Mouse (Mus musculus): Measurements from ENCODE around the gene Afg3l1. TPM values are rescaled to one million over a fixed set of nuclear protein-coding genes. Genes with fewer than 3 reads are reported as not detected.
"Not testable (repeated sequence)": the region's sequence is repeated elsewhere in the genome, so short reads cannot be mapped to it uniquely, and the experiment has no call there.

Gene Afg3l1
- polyA plus RNA-seq, 1 experiment from 2014 or later: 47.3 TPM

DNA sequence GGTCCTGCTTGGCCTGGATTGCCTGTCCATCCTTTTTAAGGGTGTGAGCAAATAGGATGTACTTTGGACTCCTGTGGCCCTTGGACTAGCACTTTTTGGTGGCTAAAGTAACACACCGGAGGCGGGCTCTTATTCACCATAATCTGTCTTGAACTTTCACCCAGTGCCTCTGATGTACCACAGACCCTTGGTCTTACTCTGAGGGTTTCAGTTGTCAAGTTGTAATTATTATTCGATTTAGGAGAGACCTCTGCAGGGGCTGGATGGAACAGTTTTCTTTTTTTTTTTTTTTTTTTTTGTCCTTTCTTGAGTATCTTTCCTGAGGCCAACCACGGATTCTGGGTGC, 34.2 kb upstream of the Afg3l1 start:
- WGBS: 41% methylated on average over 4 of the region's 4 CpGs
- ATAC-seq (ENCODE audit: low FRiP score): no peak

DNA sequence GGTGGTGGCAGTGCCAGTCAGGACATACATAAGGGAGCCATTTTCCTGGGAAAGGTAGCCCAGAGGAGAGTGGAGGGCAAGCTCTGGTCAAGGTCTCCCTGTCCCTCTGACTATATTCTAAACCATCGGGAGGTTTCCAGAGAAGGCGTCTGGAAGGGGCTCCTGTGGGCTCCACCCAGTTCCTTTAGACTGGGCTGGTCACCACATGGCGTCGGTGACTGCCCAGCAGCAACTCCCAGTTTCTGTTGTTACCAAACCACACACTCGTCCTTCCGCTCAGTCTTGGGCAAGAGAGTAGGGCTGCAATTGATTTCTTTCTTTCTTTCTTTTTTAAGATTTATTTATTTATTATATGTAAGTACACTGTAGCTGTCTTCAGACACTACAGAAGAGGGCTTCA, 33.6 kb upstream of the Afg3l1 start:
- no peak overlapping the region for H3K27ac ChIP-seq (replicated peaks)
- H3K9me3 ChIP-seq (replicated peaks): no peaks in the 10 kb centered on the region
- peak overlapping the region; percentile 68 for H3K4me2 ChIP-seq
- ATAC-seq (ENCODE audit: low FRiP score): no peak
- peak overlapping the region; percentile 81; the same call in 1 of the 2 replicates for H3K9ac ChIP-seq (replicated peaks)
- WGBS: 93% methylated on average over 6 of the region's 6 CpGs
- no peaks in the 10 kb centered on the region for H3K27me3 ChIP-seq (replicated peaks)
- H3K4me1 ChIP-seq: peaks cover 11% of the 10 kb centered on the region
- H3K4me3 ChIP-seq (replicated peaks): peak overlapping the region; percentile 69; the same call in 1 of the 2 replicates
- H3K36me3 ChIP-seq: peaks cover 2% of the 10 kb centered on the region; the same call in 1 of the 2 replicates

More for the DNA sequence above, 34.2 kb upstream of the Afg3l1 start:
- Histone ChIP-seq H3K36me3 (no peaks in the 10 kb centered on the region), H3K4me2 (peak overlapping the region; percentile 68), H3K9ac (replicated peaks) (peak overlapping the region; percentile 81), H3K27ac (replicated peaks) (peak overlapping the region; percentile 87), H3K4me1 (peaks cover 11% of the 10 kb centered on the region), H3K4me3 (replicated peaks) (peak overlapping the region; percentile 69), H3K9me3 (replicated peaks) (no peaks in the 10 kb centered on the region), H3K27me3 (replicated peaks) (no peaks in the 10 kb centered on the region)

DNA sequence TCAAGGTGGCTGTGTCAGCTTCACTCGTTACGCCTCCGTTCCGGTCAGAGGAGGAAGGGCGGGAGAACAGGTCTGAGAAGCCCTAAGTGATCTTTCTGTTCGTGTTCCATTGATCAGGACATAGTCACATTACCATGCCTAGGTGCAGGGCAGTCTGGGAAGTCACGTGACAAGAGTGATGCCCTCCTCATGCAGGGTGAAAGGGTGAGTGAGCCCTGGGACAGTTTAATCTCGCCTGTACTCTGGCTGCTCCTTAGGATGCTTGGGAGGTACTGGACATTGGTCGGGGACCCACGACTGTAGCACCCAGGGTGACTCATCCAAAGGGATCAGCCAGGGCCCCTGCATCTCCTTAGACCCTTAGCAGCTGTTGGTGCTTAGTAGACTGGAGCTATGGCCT, 31.7 kb upstream of the Afg3l1 start:
- Histone ChIP-seq H3K27me3 (replicated peaks) (no peaks in the 10 kb centered on the region), H3K4me3 (replicated peaks) (no peak overlapping the region), H3K27ac (replicated peaks) (no peak overlapping the region), H3K9me3 (replicated peaks) (no peaks in the 10 kb centered on the region), H3K9ac (replicated peaks) (no peak overlapping the region), H3K4me1 (peaks cover 11% of the 10 kb centered on the region), H3K4me2 (no peak overlapping the region), H3K36me3 (peaks cover 17% of the 10 kb centered on the region)
- WGBS: 86% methylated on average over 10 of the region's 10 CpGs
- ATAC-seq (ENCODE audit: low FRiP score): no peak

DNA sequence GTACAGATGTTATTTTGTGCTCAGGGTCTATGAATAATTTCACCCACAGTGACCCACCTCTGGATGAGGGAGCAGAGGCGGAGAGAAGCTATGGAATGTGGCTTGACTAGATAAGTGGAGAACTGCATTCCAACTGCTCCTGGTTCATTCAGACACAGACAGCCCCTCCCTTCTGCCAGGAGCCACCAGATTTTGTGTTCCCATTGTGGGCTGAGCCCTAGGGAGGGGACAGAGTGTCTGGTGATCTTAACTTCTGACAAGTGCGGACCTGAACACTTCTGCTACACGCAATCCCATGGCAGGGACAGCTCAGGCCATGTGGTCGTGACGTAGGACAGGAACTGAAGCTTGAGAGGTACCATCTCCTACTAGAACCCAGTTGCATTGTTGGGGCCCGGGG, 30.9 kb upstream of the Afg3l1 start:
- H3K9me3 ChIP-seq (replicated peaks): no peaks in the 10 kb centered on the region
- no peak overlapping the region for H3K9ac ChIP-seq (replicated peaks)
- no peak overlapping the region for H3K4me3 ChIP-seq (replicated peaks)
- WGBS: 93% methylated on average over 6 of the region's 6 CpGs
- H3K27ac ChIP-seq (replicated peaks): no peak overlapping the region
- H3K27me3 ChIP-seq (replicated peaks): no peaks in the 10 kb centered on the region
- H3K36me3 ChIP-seq: peaks cover 23% of the 10 kb centered on the region
- no peak for ATAC-seq (ENCODE audit: low FRiP score)
- H3K4me1 ChIP-seq: peaks cover 11% of the 10 kb centered on the region
- no peak overlapping the region for H3K4me2 ChIP-seq

DNA sequence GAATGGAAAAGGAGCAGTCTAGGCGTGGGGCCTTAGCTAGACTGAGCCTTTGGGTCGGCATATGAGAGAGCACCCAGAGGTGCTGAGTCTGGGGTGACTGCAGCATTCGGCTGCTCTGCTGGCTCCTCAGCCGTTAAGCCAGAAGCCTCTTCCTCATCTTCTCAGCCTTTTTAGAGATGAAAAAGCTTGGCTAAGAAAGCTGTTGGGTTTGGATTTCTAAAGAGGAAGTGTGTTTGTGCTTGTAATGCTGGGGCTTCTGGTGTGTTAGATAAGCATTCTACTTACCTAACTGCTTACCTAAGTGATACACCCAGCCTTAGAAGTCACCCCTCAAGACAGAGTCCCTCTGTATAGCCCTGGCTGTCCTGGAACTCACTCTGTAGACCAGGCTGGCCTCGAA, 26.9 kb upstream of the Afg3l1 start:
- H3K4me1 ChIP-seq: no peaks in the 10 kb centered on the region
- no peak overlapping the region for H3K9ac ChIP-seq (replicated peaks)
- no peak overlapping the region for H3K4me3 ChIP-seq (replicated peaks)
- no peak for ATAC-seq (ENCODE audit: low FRiP score)
- H3K9me3 ChIP-seq (replicated peaks): no peaks in the 10 kb centered on the region
- no peak overlapping the region for H3K27ac ChIP-seq (replicated peaks)
- H3K27me3 ChIP-seq (replicated peaks): no peaks in the 10 kb centered on the region
- no peak overlapping the region for H3K4me2 ChIP-seq
- peaks cover 58% of the 10 kb centered on the region for H3K36me3 ChIP-seq
- WGBS: 91% methylated on average over 5 of the region's 5 CpGs

DNA sequence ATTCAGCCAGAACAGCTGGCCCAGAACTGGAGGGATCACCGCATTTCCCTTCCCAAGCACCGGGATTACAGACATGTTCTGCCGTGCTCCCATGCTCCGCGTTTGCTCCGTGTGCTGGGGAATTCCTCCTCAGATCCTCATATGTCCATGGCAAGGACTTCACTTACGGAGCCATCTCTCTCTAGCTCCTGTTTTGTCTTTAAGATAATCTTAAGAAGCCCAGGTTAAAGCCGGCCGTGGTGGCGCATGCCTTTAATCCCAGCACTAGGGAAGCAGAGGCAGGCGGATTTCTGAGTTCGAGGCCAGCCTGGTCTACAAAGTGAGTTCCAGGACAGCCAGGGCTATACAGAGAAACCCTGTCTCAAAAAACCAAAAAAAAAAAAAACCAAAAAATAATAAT, 26.0 kb upstream of the Afg3l1 start:
- H3K27me3 ChIP-seq (replicated peaks); H3K4me3 ChIP-seq (replicated peaks); H3K4me2 ChIP-seq; ATAC-seq (ENCODE audit: low FRiP score); H3K27ac ChIP-seq (replicated peaks); H3K9ac ChIP-seq (replicated peaks); H3K4me1 ChIP-seq; H3K9me3 ChIP-seq (replicated peaks): not testable (repeated sequence)
- WGBS: 95% methylated on average over 12 of the region's 12 CpGs
- H3K36me3 ChIP-seq: peaks cover 66% of the 10 kb centered on the region

DNA sequence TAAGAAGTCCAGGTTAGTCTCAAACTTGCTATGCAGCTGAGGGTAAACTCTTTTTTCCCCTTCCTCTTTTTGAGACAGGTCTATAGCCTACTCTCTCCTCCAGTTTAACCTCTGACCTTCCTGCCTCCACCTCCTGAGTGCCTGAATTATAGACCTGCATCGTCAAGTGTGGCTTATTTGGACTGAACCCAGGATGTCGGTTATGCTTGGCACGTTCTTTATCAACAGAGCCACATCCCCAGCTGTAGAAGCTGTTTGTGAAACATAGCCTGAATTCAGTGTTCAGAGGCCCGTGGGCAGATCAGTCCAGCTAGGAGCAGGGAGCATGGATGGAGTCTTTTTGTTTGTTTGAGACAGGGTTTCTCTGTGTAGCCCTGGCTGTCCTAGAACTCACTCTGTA, 25.6 kb upstream of the Afg3l1 start:
- 92% methylated on average over 4 of the region's 4 CpGs for WGBS
- ATAC-seq (ENCODE audit: low FRiP score): no peak
- no peak overlapping the region for H3K4me3 ChIP-seq (replicated peaks)
- H3K27me3 ChIP-seq (replicated peaks): no peaks in the 10 kb centered on the region
- H3K9me3 ChIP-seq (replicated peaks): no peaks in the 10 kb centered on the region
- H3K4me1 ChIP-seq: no peaks in the 10 kb centered on the region
- H3K4me2 ChIP-seq: no peak overlapping the region
- H3K9ac ChIP-seq (replicated peaks): no peak overlapping the region
- no peak overlapping the region for H3K27ac ChIP-seq (replicated peaks)
- peaks cover 70% of the 10 kb centered on the region for H3K36me3 ChIP-seq

DNA sequence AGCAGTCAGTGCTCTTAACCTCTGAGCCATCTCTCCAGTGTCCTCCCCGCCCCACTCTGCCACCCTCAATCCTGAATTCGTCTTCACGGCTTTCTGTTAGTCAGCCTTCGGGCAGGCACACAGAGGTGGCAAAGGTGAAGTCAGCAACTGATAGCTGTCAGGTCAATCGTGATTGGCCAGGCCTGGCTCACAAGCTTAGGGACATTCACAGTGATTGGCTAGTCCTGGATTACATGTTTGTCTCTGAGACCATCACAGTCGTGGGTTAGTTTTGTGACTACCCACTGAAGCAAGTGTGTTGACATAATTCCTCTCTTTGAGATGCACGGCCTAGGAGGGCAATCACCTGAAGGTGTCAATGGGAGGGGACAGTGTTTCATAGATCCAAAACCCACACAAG, 24.4 kb upstream of the Afg3l1 start:
- H3K27me3 ChIP-seq (replicated peaks): no peaks in the 10 kb centered on the region
- WGBS: 85% methylated on average over 7 of the region's 7 CpGs
- H3K4me2 ChIP-seq: no peak overlapping the region
- no peaks in the 10 kb centered on the region for H3K9me3 ChIP-seq (replicated peaks)
- H3K27ac ChIP-seq (replicated peaks): no peak overlapping the region
- no peak overlapping the region for H3K4me3 ChIP-seq (replicated peaks)
- H3K36me3 ChIP-seq: peaks cover 81% of the 10 kb centered on the region
- H3K9ac ChIP-seq (replicated peaks): no peak overlapping the region
- H3K4me1 ChIP-seq: no peaks in the 10 kb centered on the region
- ATAC-seq (ENCODE audit: low FRiP score): no peak

DNA sequence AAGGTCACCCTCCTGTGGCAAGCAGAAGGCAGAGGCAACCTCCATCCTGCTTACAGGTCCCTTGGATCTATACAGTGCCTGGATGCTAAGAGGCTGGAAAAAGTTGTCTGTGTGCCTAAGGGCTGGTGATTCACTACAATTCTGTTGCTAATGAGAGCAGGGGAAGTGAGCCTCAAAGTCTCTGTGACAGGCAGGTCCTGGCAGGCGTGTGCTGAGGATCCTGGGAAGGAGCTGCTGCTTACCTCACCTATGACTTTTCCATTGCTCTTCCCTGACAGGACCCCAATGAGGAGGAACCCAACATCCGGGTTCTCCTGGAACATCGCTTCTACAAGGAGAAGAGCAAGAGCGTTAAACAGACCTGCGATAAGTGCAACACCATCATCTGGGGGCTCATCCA, 23.8 kb upstream of the Afg3l1 start:
- no peak overlapping the region for H3K9ac ChIP-seq (replicated peaks)
- no peak overlapping the region for H3K4me2 ChIP-seq
- no peak for ATAC-seq (ENCODE audit: low FRiP score)
- H3K27ac ChIP-seq (replicated peaks): no peak overlapping the region
- 94% methylated on average over 5 of the region's 5 CpGs for WGBS
- H3K4me3 ChIP-seq (replicated peaks): no peak overlapping the region
- no peaks in the 10 kb centered on the region for H3K9me3 ChIP-seq (replicated peaks)
- H3K36me3 ChIP-seq: peaks cover 87% of the 10 kb centered on the region
- no peaks in the 10 kb centered on the region for H3K27me3 ChIP-seq (replicated peaks)
- no peaks in the 10 kb centered on the region for H3K4me1 ChIP-seq

DNA sequence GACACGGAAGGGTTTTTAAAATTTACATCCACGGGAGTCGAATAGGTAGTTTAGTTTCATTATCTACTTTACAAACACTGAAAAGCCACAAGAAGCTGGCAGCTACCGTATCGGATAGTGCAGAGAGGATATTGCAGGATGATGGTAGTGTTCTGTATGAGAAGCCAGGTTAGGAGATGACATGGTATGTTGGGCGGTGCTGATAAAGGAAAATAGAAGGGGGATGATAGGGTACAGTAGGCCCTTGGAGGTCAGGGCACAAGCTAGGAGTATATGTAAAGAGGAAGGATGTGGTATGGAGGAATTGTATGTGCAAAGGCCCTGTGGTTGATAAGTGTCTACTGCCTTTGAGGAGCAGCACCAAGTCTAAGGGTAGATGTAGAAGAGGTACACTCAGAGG, 23.1 kb upstream of the Afg3l1 start:
- WGBS: 95% methylated on average over 6 of the region's 6 CpGs
- Histone ChIP-seq H3K9ac (replicated peaks) (no peak overlapping the region), H3K9me3 (replicated peaks) (no peaks in the 10 kb centered on the region), H3K4me3 (replicated peaks) (no peak overlapping the region), H3K27me3 (replicated peaks) (no peaks in the 10 kb centered on the region), H3K4me2 (no peak overlapping the region), H3K36me3 (peaks cover 87% of the 10 kb centered on the region), H3K4me1 (no peaks in the 10 kb centered on the region), H3K27ac (replicated peaks) (no peak overlapping the region)
- ATAC-seq (ENCODE audit: low FRiP score): no peak

DNA sequence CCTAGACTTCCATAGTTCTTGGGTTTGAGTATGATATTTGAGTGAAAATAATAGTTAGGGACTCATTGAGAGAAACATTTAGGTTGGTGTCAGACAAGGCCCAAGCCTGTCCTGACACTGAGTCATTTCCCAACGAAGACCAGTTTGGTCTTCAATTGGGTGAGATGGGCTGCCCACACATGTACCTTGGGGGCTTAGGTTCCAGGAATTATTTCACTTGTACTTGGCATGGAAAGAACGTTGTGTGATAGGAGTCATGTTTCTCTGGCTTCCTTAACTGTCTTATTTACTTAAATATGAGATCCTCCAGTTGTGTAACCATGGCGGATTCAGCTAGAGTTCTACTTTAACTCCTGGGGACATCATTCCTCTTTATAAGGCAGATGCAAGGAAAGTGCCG, 14.1 kb upstream of the Afg3l1 start:
- no peaks in the 10 kb centered on the region for H3K4me1 ChIP-seq
- H3K9ac ChIP-seq (replicated peaks): no peak overlapping the region
- 90% methylated on average over 4 of the region's 4 CpGs for WGBS
- H3K27ac ChIP-seq (replicated peaks): no peak overlapping the region
- H3K9me3 ChIP-seq (replicated peaks): no peaks in the 10 kb centered on the region
- H3K36me3 ChIP-seq: peaks cover 49% of the 10 kb centered on the region
- no peaks in the 10 kb centered on the region for H3K27me3 ChIP-seq (replicated peaks)
- no peak overlapping the region for H3K4me3 ChIP-seq (replicated peaks)
- no peak for ATAC-seq (ENCODE audit: low FRiP score)
- no peak overlapping the region for H3K4me2 ChIP-seq

DNA sequence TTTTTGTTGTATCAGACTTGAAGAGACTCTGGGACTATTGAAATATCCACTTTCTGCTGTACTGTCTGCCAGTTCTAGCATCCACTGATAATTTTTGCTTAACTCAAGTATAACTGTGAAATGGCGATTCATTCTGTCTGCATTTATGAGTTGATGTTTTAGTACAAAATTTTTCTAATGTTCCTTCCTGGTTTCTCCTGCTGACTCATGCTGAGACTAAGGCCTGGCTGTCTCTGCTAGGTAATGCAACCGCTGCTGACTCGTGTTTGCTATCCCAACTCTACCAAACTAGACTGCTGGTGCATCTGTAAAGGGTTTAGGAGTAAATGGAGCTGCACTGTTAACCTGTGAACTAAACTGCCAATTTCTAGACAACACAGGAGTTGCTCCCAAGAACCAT, 10.2 kb upstream of the Afg3l1 start:
- Histone ChIP-seq H3K36me3 (peaks cover 16% of the 10 kb centered on the region), H3K9me3 (replicated peaks) (no peaks in the 10 kb centered on the region), H3K4me3 (replicated peaks) (no peak overlapping the region), H3K4me1 (no peaks in the 10 kb centered on the region), H3K9ac (replicated peaks) (no peak overlapping the region), H3K27ac (replicated peaks) (no peak overlapping the region), H3K27me3 (replicated peaks) (no peaks in the 10 kb centered on the region), H3K4me2 (no peak overlapping the region)
- no peak for ATAC-seq (ENCODE audit: low FRiP score)
- 80% methylated on average over 3 of the region's 3 CpGs for WGBS

DNA sequence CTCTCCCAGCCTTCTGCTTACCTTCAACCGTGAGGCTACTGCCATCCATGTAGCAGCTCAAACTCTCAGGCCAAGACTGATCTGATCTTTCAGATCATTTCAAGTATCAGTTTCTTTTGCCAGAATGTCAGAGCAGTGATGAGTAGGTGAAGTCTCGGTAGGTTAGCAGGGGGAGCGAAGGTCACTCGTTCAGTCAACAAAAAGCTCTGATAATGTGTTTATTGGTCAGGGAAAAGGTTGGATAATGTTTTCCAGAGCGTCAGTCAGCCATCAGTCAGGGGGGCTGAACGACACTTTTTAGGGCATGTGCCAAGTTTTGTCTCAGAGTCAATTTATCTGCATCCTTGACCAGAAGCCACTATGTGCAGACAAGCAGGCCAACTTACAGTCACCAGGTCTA, 4.7 kb upstream of the Afg3l1 start:
- H3K4me2 ChIP-seq; ATAC-seq (ENCODE audit: low FRiP score); H3K4me3 ChIP-seq (replicated peaks); H3K27ac ChIP-seq (replicated peaks); H3K27me3 ChIP-seq (replicated peaks); H3K9me3 ChIP-seq (replicated peaks); H3K36me3 ChIP-seq; H3K9ac ChIP-seq (replicated peaks); H3K4me1 ChIP-seq: not testable (repeated sequence)
- 73% methylated on average over 6 of the region's 6 CpGs for WGBS

Data from neural tube, embryonic 15.5 days (tissue).